Mouse (Mus musculus) forebrain, embryonic 11.5 days (tissue): Measurements from ENCODE around the gene Prss12. TPM values are rescaled to one million over a fixed set of nuclear protein-coding genes. Genes with fewer than 3 reads are reported as not detected.

Experiments
- ATAC-seq: fragments of 200-750 bp; cut with Nextera tagmentation; replicated peaks from 2 replicates; pipeline ENCODE4 v1.8.0; 2017; ENCODE audit warnings: moderate TSS enrichment; ENCODE audit not compliant: low FRiP score
- DNase-seq: peaks from one replicate; pipeline ENCODE4 v3.0.0-alpha.2; 2017; ENCODE audit warnings: low spot score
- H3K27ac ChIP-seq: fragments of 300-500 bp; sonication (generic); 2 replicates; pipeline ENCODE4 v1.5.1; 2014; ENCODE audit warnings: low read depth, low read length
- H3K27me3 ChIP-seq: fragments of 300-500 bp; sonication (generic); 2 replicates; pipeline ENCODE4 v1.6.1; 2014; ENCODE audit warnings: mild to moderate bottlenecking, low read length, mixed read lengths; ENCODE audit not compliant: control insufficient read depth, insufficient read depth
- H3K36me3 ChIP-seq: fragments of 300-500 bp; sonication (generic); 2 replicates; pipeline ENCODE4 v1.6.1; 2014; ENCODE audit warnings: mild to moderate bottlenecking, low read length, moderate library complexity, mixed read lengths; ENCODE audit not compliant: control insufficient read depth, insufficient read depth
- H3K4me1 ChIP-seq: fragments of 300-500 bp; sonication (generic); replicated peaks from 2 replicates; pipeline ENCODE4 v1.6.1; 2014; ENCODE audit warnings: low read length, mixed read lengths; ENCODE audit not compliant: control insufficient read depth, insufficient read depth
- H3K4me2 ChIP-seq: fragments of 300-500 bp; sonication (generic); 2 replicates; pipeline ENCODE4 v1.6.1; 2014; ENCODE audit warnings: low read depth, mild to moderate bottlenecking, low read length, moderate library complexity, mixed read lengths; ENCODE audit not compliant: severe bottlenecking
- H3K4me3 ChIP-seq: fragments of 300-500 bp; sonication (generic); 2 replicates; pipeline ENCODE4 v1.5.1; 2014; ENCODE audit warnings: low read depth, low read length
- H3K9ac ChIP-seq: fragments of 300-500 bp; sonication (generic); 2 replicates; pipeline ENCODE4 v1.6.1; 2014; ENCODE audit warnings: low read length
- H3K9me3 ChIP-seq: fragments of 300-500 bp; sonication (generic); 2 replicates; pipeline ENCODE4 v1.6.1; 2016; ENCODE audit warnings: low read length, mixed read lengths; ENCODE audit not compliant: control insufficient read depth
- WGBS: fragments of 180-500 bp; shearing (Covaris S2); extraction: QIAGEN DNeasy Blood & Tissue Kit; methylation state at CpG from one replicate; pipeline ENCODE4 v1.1.7; 2014; 5-methylcytosine and 5-hydroxymethylcytosine counted together
- polyA plus RNA-seq: library from polyadenylated mRNA; unstranded; fragments of >200 nt; fragmentation: Nextera tagmentation; extraction: Ambion mirVana; gene quantifications from 2 replicates; pipeline ENCODE4 v1.2.1, GENCODE M21; 2014

The Prss12 gene
- polyA plus RNA-seq, 1 experiment from 2014 or later = 1.1 TPM

DNA sequence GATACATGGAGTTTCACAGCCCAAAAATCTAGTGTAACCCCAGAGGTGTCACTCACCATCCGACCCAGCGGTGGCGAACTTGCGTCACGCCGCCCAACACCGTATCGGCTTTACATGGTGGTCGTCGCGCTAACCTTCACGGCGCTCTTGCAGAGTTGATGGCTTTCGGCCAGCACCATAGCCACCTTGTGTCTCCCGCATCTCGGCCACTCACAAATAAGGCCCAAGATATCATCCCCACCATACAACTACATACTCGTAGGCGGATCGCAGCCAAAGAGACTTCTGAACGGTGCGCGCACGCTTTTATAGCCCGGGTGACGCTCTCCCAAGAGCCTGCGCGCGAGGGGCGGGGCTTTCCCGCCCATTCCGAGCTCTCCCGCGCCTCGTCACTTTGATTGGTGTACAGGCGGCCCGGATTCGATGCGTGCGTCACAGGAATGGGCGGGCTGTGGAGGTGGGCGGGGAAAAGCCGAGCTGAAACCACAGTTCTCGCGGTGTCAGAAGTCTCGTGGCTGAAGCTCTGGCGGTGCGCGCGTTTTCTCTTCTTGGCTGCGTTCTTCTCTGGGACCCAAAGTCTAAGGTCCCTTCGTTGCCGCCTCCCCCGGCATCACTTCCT is 61.5 kb downstream of the Prss12 start:
- Histone ChIP-seq H3K9ac (peak overlapping the region; percentile 83), H3K9me3 (no peaks in the 10 kb centered on the region), H3K4me3 (peak overlapping the region; percentile 83), H3K4me1 (no peaks in the 10 kb centered on the region), H3K4me2 (peak overlapping the region; percentile 59), H3K36me3 (no peaks in the 10 kb centered on the region; the same call in 1 of the 2 replicates), H3K27ac (peak overlapping the region; percentile 95), H3K27me3 (no peaks in the 10 kb centered on the region)
- ATAC-seq (peak; percentile 98), DNase-seq (peak; percentile 100)
- WGBS = under 1% methylated on average over 53 of the region's 53 CpGs

DNA sequence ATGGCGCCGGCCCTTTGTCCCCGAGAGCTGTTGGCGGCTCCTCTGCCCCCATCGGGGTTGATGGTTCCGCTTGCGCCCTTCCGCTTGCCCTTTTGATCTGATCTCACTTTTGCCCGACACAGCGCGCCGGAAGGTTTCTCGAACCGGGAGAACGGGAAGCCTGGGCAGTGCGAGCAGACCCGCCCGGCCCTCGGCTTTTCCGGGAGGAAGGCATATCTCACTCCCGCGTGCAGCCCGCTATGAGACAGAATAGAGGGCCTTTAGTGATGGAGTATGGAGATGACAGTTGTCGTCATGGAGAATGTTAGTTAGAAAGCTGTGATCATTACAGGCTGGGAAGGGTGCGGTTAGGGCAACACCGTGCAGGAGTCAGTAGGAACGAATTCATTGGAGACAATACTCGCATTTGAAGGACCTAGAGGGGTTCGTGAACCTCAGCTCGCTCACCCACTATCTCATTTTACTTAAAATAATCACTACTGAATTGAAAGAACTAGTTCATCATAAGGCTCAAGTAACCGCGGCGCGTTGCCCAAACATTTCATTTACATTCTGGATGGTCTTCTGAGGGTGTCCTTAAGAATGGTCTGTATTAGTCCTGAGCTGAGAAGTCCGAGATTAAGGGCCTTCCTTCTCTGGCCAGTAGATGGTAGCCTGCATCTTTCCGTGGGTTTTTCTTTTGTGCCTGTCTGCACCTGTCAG is 62.1 kb downstream of the Prss12 start:
- Histone ChIP-seq H3K4me3 (peak overlapping the region; percentile 83), H3K36me3 (no peaks in the 10 kb centered on the region; the same call in 1 of the 2 replicates), H3K9ac (peak overlapping the region; percentile 74), H3K27ac (peak overlapping the region; percentile 95), H3K4me1 (no peaks in the 10 kb centered on the region), H3K4me2 (peak overlapping the region; percentile 59), H3K9me3 (no peaks in the 10 kb centered on the region), H3K27me3 (no peaks in the 10 kb centered on the region)
- no peak for DNase-seq
- WGBS = under 1% methylated on average over 36 of the region's 36 CpGs
- peak; percentile 64 for ATAC-seq

DNA sequence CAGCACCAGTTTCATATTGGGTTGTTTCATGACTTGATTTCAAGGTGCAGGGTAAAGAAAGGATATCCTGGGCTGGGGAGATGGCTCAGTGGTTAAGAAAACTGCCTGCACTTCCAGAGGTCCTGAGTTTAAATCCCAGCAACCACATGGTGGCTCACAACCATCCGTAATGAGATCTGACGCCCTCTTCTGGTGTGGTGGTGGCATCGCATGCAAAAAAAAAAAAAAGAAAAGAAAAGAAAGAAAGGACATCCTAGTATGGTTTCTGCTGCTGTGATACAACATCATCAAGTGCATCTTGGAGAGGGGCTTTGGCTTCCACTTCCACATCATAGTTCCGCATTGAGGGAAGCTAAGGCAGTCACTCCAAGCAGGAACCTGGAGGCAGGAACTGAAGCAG is 65.1 kb downstream of the Prss12 start:
- Histone ChIP-seq H3K9me3 (no peaks in the 10 kb centered on the region), H3K9ac (no peak overlapping the region), H3K4me1 (no peaks in the 10 kb centered on the region), H3K4me3 (no peak overlapping the region), H3K4me2 (no peak overlapping the region), H3K36me3 (no peaks in the 10 kb centered on the region), H3K27ac (no peak overlapping the region), H3K27me3 (no peaks in the 10 kb centered on the region)
- DNase-seq = no peak
- no peak for ATAC-seq
- WGBS = 80% methylated on average over 4 of the region's 4 CpGs

DNA sequence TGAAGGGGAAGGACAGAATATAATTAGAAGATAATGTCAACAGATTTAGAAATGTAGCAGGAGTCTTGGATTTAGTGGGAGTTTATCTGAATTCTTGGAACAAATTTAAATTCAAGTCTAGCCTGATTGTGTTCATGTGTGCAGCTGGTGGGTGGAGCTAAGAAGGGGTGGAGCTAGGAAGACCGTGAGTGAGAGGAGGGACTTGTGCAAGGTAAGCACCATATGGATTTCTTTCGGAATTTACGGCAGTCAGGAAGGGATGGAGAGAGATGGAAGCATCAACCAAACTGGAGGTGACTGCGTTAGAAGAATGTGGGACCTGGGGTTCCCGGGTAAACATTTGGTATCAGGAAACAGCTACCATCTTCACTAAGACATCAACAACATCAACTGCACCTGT is 68.2 kb downstream of the Prss12 start:
- Histone ChIP-seq H3K36me3 (no peaks in the 10 kb centered on the region), H3K4me1 (no peaks in the 10 kb centered on the region), H3K27ac (no peak overlapping the region), H3K4me3 (no peak overlapping the region), H3K9ac (no peak overlapping the region), H3K27me3 (no peaks in the 10 kb centered on the region), H3K9me3 (no peaks in the 10 kb centered on the region), H3K4me2 (no peak overlapping the region)
- 0 out of 2 replicates have a peak, but pooled peaks have one; percentile 45 for ATAC-seq
- 58% methylated on average over 5 of the region's 5 CpGs for WGBS
- DNase-seq = no peak

DNA sequence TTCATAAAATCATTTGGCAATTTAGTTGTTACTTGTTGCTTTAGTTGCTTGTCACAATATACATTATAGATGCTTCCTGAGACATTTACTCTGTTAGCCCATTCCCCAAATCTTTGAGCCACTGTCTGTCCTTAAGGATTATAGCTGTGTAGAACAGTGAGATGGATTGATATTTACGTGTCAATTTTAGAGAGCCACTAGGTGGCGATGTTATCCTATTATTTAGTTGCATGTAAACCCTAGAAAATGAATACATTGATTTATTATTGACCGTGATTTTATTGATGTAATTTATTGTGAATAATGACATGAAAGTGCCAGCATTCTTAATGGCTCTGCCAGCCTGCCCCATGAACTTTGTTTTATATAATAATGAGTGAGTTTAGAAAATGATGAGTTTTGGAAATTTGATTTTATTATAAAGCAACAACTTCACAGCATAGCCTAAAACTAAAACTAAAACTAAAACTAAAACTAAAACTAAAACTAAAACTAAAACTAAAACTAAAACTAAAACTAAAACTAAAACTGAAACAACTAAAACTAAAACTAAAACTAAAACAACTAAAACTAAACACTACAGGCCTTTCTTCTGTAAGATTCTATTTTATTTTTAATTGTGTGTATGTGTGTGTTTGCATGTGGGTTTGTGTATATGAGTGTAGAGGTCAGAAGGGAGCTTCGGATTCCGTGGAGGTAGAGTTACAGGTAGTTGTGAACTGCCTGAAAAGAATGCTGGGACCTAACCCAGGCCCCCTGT is 69.1 kb downstream of the Prss12 start:
- H3K27me3 ChIP-seq = no peaks in the 10 kb centered on the region
- no peak overlapping the region for H3K27ac ChIP-seq
- no peaks in the 10 kb centered on the region for H3K9me3 ChIP-seq
- DNase-seq (no peak), ATAC-seq (peak; percentile 28; the same call in 1 of the 2 replicates)
- H3K4me2 ChIP-seq = no peak overlapping the region
- H3K4me3 ChIP-seq = no peak overlapping the region
- no peak overlapping the region for H3K9ac ChIP-seq
- H3K4me1 ChIP-seq = no peaks in the 10 kb centered on the region
- H3K36me3 ChIP-seq = no peaks in the 10 kb centered on the region
- 17% methylated on average over 5 of the region's 5 CpGs for WGBS

DNA sequence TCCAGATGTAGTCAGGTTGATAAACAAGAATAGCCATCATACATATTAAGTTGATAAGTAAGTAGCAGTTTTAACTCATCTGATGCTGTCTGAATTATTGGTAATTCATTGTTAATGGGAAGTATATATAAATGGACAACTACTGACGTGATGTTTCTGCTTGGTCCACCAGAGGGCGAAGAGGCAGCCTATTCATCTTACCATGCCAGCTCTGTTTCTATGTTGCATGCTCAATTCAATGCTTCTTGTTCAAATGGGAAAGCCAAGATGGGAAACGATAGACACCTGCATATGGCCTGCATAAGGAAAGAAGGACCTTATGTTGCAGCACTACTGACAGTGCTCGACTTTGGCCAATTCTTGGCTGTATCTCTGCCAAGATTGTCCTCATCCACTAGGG is 70.1 kb downstream of the Prss12 start:
- Histone ChIP-seq H3K9ac (no peak overlapping the region), H3K4me2 (no peak overlapping the region), H3K4me3 (no peak overlapping the region), H3K9me3 (no peaks in the 10 kb centered on the region), H3K36me3 (no peaks in the 10 kb centered on the region), H3K27me3 (no peaks in the 10 kb centered on the region), H3K27ac (no peak overlapping the region), H3K4me1 (no peaks in the 10 kb centered on the region)
- peak; percentile 64 for DNase-seq
- WGBS = 37% methylated on average over 4 of the region's 4 CpGs
- peak; percentile 58; the same call in 1 of the 2 replicates for ATAC-seq

DNA sequence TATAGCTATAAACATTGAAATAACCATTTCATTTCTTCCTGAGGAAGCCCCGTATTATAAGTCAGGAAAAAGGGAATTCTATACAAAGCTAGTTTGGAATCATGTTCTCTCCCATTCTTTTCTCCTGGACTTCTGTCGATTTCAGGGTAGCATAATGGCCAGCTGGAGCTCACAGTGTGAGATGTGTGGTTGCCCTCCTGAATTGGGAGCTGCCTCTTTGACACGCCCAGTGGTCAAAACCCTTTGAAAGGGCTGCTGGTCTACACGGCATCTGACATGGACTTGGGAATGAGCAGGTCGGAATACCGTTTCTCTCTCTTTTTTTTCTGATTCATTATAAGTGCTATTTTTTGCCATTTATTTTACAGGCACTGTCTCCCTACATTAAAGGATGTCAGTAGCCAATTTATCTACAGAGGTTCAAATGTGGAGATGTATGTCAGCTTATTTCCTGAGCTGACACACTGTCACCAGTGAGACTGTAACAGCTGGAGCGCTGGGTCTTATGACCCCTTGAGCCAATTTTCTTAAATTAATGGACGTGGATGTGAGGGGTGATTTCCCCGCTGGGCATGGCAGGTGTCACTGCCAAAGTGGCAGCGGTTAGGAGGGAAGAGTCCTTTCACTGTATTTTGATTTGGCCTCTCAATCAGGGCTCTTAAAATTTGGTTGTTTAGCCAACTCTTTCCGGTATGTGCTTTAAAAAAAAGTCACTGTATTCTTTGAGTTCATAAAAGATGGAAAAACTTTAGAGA is 79.8 kb downstream of the Prss12 start:
- Histone ChIP-seq H3K27ac (no peak overlapping the region), H3K4me3 (no peak overlapping the region), H3K4me2 (no peak overlapping the region), H3K4me1 (no peaks in the 10 kb centered on the region), H3K9me3 (no peaks in the 10 kb centered on the region), H3K36me3 (no peaks in the 10 kb centered on the region), H3K9ac (no peak overlapping the region), H3K27me3 (no peaks in the 10 kb centered on the region)
- DNase-seq = no peak
- peak; percentile 62; the same call in 1 of the 2 replicates for ATAC-seq
- 61% methylated on average over 11 of the region's 11 CpGs for WGBS

DNA sequence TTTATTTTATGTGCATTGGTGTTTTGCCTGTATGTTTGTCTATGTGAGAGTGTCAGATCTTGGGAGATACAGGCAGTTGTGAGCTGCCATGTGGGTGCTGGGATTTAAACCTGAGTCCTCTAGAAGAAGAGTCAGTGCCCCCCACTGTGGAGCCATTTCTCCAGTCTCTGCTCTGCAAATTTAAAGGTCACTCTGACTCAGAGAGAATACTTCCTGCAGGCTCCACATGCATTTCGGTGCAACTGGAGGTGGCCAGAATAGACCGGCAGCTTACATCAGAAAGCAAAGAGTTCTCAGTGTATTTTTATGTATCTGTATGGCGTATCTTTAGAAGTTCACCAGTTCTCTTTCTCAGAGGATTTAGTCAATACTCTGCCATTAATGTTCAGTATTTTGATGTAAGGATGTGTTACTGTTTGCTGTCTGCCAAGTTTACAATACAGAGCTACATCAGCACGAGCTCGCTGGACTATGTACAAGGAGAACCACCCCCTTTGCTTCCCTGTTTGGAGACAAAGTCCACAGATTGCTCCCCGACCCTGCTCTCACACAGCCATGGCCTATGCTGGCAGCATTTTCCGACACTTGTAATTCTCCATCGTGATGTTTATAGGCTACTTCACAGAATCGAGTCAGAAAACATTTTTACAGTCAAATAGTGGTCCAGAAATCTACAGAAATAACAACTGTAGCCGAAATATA is 81.2 kb downstream of the Prss12 start:
- DNase-seq (no peak), ATAC-seq (no peak)
- H3K4me1 ChIP-seq = no peaks in the 10 kb centered on the region
- no peaks in the 10 kb centered on the region for H3K9me3 ChIP-seq
- no peak overlapping the region for H3K27ac ChIP-seq
- no peak overlapping the region for H3K4me2 ChIP-seq
- no peak overlapping the region for H3K4me3 ChIP-seq
- H3K9ac ChIP-seq = no peak overlapping the region
- WGBS = 85% methylated on average over 10 of the region's 10 CpGs
- H3K27me3 ChIP-seq = no peaks in the 10 kb centered on the region
- H3K36me3 ChIP-seq = no peaks in the 10 kb centered on the region
